Mouse (Mus musculus): ENCODE data around the gene Gm20773.
"Not testable (repeated sequence)": the region's sequence is repeated elsewhere in the genome, so short reads cannot be mapped to it uniquely, and the experiment has no call there.

The Gm20773 gene

DNA sequence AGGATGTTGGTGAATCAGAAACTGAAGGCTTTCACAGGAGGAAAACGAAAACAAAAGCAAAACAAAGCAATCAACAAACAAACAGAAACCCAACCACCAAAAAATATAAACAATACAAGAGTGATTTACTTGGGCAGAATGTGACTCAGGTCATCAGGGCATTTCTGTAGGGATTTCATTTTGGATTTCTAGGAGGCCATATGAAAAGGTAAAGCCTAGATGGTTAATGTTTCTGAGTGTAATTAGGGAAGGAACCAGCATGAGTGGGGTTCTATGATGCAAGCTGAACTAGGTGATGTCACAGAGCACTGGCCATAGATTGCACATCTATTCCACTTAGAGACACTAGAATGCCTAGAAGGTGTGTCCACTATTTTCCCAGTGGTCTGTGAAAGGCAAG lies at the start of gene Gm20773:
Gene Gm20773 (plus strand): TSS at position 301 of the 400 bp plus-strand sequence.
- not testable (repeated sequence) for DNase-seq (ENCODE audit: low spot score)

DNA sequence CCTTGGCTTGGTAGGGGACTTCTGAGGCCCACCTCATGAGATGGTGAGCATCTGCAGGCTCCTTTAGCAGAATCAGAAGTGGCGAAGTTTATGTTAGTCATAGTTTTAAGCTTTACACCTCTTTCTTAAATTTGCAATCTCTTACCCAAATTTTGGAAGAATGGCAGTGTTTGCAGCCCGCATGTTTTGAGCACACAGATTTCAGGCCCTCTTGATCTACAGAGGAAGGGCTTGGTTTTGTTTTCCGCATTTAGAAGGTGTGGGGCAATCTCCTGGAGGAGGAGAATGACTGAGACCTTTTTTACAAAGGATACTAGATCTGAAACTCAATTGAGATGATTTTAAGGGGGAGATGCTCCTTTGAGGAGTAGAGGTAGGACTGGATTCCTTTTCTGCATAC lies 28.3 kb upstream of the Gm20773 start, which contains the start of gene Gm21866:
Gene Gm21866 (minus strand): TSS at position 101 of the 400 bp plus-strand sequence.
- DNase-seq (ENCODE audit: low spot score): not testable (repeated sequence)
